Mouse (Mus musculus): ENCODE results near the gene Kalrn. TPM values are rescaled to one million over a fixed set of nuclear protein-coding genes. Genes with fewer than 3 reads are reported as not detected.

Kalrn gene
- total RNA-seq, 2 experiments from 2014 or later, result 478 to 544 TPM

DNA sequence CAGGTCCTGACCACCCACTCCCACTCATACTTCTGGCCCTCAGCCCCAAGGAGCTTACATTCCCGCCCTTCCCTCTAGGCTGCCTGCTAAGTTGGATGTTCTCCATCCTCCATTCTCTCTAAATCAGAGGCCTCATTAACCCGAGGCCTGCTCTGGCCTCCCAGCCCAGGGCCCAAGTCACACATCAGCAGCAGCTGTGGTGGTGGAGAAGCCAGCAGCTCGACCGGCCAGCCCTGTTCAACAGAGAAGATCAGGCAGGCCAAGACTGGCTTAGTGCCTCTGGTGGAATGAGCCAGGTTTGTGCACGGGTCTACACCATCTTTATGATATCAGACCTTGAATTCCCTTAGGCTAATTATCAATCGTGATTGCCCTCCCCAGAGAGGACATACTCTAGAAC lies 642.5 kb downstream of the Kalrn start:
- intact Hi-C loops (cut with DNase I), result no loop called here
- DNase-seq (ENCODE audit: low spot score in 2 of 2), result no peak

DNA sequence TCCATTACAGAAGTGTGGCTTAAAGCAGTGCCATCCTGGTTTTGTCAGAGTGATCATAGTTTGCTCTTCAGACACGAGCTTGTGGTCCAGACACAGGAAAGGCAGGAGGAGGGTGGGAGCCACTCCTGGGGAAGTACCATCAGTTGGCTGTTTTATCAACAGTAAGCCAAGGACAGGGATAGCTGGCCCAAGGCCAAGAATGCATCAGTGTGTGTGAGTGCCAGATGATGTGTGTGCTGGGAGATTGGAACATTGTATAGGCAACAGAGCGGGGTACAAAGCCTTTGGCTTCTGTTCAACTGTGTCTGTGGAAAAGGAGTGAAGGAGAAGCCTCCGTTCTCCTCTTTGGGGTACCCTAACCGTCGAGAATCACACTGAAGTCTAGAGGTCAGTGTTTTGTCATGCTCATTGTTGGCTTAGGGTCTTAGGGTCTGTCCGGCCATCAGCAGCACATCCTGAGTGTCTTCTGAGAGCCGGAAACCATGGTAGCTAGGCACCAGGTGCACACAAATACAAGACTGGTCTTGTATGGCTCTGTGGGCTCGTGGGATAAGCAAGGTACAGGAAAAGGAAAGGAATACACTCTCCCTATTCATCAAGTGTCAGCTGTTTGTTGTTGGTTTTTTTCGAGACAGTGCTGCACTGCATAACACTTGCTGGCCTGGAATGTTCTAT lies 644.4 kb downstream of the Kalrn start:
- DNase-seq (ENCODE audit: low spot score in 2 of 2), result no peak
- intact Hi-C loops (cut with DNase I), result no loop called here

DNA sequence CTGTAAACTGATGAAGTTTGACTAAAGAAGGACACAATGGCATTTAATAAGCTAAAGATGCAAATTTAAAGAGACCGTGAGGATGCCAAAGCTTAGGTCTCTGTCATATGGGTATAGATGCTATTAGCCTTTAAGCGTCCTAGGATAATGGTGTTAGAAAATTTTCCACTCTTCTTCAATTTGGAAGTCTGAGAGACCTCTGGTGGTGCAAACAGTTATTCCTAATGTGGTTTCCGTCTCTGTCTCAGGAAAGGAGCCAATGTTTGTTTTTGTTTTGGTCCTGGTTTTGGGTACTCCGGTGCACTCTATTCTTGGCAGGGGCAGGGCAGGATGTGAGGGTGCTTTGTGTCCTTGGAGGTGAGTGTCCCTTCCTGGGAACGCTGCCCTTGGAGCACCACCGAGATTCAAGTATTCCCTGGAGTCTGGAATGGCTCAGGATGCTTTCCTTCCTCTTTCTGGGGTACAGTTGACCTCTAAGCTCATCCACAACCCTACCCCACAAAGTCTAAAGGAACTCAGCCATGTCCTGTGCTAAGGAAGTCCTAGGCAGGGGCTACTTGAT lies 646.0 kb downstream of the Kalrn start:
- intact Hi-C loops (cut with DNase I), result no loop called here
- no peak for DNase-seq (ENCODE audit: low spot score in 2 of 2)

DNA sequence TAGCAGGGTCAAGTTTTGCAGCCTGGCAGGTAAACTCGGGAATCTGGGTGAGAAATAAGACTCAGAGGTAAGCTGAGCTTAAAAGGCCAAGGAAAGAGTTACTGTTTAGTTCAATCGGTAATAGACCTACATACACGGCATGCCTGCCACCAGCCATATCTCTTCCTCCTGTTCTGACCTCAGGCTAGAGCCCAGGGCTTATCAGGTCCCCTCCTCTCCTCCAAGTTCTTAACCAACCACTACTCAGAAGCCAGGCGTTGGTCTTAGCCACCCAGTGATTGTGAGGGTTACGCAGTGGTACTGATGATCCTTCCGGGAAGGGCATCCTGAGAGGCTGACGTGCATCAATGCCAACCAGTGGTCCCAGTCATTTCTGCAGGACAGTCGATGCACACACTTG lies 649.6 kb downstream of the Kalrn start:
- intact Hi-C loops (cut with DNase I), result no loop called here
- no peak for DNase-seq (ENCODE audit: low spot score in 2 of 2)

DNA sequence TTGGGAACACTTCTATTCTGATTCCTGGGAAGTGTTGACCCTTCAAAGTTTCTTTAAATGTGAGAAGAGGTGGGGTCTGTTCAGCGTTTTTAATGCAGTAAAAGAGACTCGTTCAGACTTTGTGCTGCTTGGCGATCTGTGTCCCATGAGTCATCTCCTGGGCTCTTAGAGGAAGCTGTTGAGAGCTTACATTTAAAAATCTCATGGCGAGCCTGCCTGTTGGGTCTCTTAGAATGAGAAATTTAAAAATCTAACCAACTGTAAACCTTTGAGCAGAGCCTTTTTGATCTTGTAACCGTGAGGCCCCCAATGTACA lies 650.4 kb downstream of the Kalrn start:
- no peak for DNase-seq (ENCODE audit: low spot score in 2 of 2)
- intact Hi-C loops (cut with DNase I), result no loop called here

DNA sequence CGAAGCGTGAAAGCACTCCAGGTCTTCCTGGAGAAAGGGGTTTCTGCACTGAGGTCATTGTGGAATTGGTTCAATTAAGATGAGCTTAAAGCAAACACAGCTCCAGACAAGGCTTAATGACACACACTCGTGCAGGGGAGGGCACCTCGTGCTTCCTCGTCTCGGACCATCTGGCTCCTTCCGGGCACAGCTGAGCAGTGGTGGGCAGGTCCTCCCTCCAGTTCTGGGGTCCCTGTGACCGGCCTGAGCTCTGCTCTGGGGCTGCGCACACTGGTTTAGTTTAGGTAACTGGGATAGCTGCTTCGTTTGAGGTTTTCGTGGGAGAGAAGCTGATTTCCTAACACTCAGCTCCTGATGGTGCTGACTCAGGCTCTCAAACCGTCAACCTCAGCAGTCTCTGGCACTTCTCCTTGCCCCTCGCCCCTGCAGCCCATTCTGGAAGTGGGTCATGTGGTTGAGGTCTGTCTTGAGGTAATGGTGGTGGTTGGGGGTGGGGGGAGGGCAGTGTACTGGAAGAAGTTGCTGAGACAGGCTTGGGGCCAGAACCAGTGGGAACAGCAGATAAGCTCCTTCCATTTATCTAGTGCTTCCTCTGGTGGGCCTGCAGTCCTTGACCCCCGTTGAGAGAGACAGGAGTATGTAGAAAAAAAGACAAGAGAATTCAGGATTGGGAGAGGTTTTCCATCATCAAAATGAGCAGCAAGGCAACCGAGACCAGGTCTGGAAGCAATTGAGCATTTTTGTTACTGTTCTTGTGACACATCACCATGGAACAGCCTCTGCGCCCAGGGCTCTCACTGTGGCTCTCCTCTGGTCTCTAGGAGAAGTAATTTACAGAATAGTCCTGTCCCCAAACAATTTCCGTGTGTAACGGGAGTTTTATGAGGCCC lies 651.0 kb downstream of the Kalrn start:
- peak; percentile 32 to 61 for DNase-seq (ENCODE audit: low spot score in 2 of 2)
- intact Hi-C loops (cut with DNase I), result no loop called here

DNA sequence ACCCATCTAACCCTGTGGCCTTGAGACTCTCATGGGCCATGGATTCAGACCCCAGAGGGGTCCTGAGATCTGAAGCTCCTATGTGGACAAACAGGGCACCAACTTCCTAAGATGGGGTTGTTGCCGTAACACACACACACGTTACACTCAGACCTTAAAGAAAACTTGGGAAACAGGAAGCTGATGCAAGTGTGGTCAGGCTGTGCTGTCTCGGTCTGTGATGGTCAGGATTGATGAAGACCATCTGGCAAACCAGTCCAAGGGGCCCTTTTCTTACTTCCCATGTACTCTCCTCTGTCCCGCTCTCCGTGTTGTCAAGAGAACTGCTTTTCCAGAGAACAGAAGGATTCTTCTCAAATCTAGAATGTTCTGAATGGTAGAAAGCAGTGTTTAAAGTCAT lies 651.8 kb downstream of the Kalrn start:
- intact Hi-C loops (cut with DNase I), result no loop called here
- DNase-seq (ENCODE audit: low spot score in 2 of 2), result no peak

Other genes starting within 250 kb of the Kalrn start
- under 1 TPM in 1 of 2 experiments, not detected in 1; 0.46 TPM for gene Ropn1, start 76.4 kb upstream of the Kalrn start, total RNA-seq (2021)
- 1 to 10 TPM; 2.1 to 2.7 TPM for gene Ccdc14, start 117.1 kb upstream of the Kalrn start, total RNA-seq (2021)
- gene Mylk, start 171.7 kb upstream of the Kalrn start, total RNA-seq (2021), result 10 to 100 TPM; 11.7 to 16.3 TPM